Mouse (Mus musculus): ENCODE measurements around the gene Cttn. TPM values are rescaled to one million over a fixed set of nuclear protein-coding genes. Genes with fewer than 3 reads are reported as not detected.

The Cttn gene
- total RNA-seq, 2 experiments from 2014 or later, result 239 to 243 TPM

GRCm38 (mm10) chr7:144449637-144450570, 20.9 kb downstream of the Cttn start:
- peak; percentile 98 to 99 for DNase-seq

GRCm38 (mm10) chr7:144448186-144448585, 22.6 kb downstream of the Cttn start:
- no peak for DNase-seq

- no peak for DNase-seq
Observed at GRCm38 (mm10) chr7:144447146-144447545, 23.7 kb downstream of the Cttn start.

- no peak for DNase-seq
Observed at GRCm38 (mm10) chr7:144444788-144445187, 26.0 kb downstream of the Cttn start.

- DNase-seq, result no peak
Observed at GRCm38 (mm10) chr7:144441976-144442375, 28.8 kb downstream of the Cttn start.

GRCm38 (mm10) chr7:144441466-144441865, 29.3 kb downstream of the Cttn start:
- DNase-seq, result no peak

- no peak for DNase-seq
Observed at GRCm38 (mm10) chr7:144438811-144439210, 32.0 kb downstream of the Cttn start.

- no peak for DNase-seq
Observed at GRCm38 (mm10) chr7:144432920-144433319, 37.9 kb downstream of the Cttn start.

GRCm38 (mm10) chr7:144427460-144427859, 43.3 kb downstream of the Cttn start:
- DNase-seq, result no peak

GRCm38 (mm10) chr7:144426594-144426993, 44.2 kb downstream of the Cttn start:
- DNase-seq, result no peak

GRCm38 (mm10) chr7:144425953-144426352, 44.9 kb downstream of the Cttn start:
- DNase-seq, result peak; percentile 65 to 73

GRCm38 (mm10) chr7:144421478-144421877, 49.3 kb downstream of the Cttn start:
- DNase-seq, result no peak

- no peak for DNase-seq
Observed at GRCm38 (mm10) chr7:144420552-144420951, 50.3 kb downstream of the Cttn start.

- DNase-seq, result peak; percentile 85 to 86
Observed at GRCm38 (mm10) chr7:144417644-144418343, 53.0 kb downstream of the Cttn start.

GRCm38 (mm10) chr7:144417234-144417633, 53.6 kb downstream of the Cttn start:
- DNase-seq, result no peak

GRCm38 (mm10) chr7:144415795-144416194, 55.0 kb downstream of the Cttn start:
- DNase-seq, result peak; percentile 33 to 60

GRCm38 (mm10) chr7:144414632-144415031, 56.2 kb downstream of the Cttn start:
- no peak for DNase-seq

- no peak for DNase-seq
Observed at GRCm38 (mm10) chr7:144411967-144412906, 58.6 kb downstream of the Cttn start.

GRCm38 (mm10) chr7:144409682-144410081, 61.1 kb downstream of the Cttn start:
- no peak for DNase-seq

- no peak for DNase-seq
Observed at GRCm38 (mm10) chr7:144408464-144409000, 62.3 kb downstream of the Cttn start.

GRCm38 (mm10) chr7:144407675-144408074, 63.1 kb downstream of the Cttn start:
- DNase-seq, result no peak

- no peak for DNase-seq
Observed at GRCm38 (mm10) chr7:144402492-144402891, 68.3 kb downstream of the Cttn start.
